Mouse (Mus musculus): ENCODE results near the gene Polg. TPM values are rescaled to one million over a fixed set of nuclear protein-coding genes. Genes with fewer than 3 reads are reported as not detected.

Gene Polg
- total RNA-seq, 2 experiments from 2014 or later, result 28.8 to 33.0 TPM

DNA sequence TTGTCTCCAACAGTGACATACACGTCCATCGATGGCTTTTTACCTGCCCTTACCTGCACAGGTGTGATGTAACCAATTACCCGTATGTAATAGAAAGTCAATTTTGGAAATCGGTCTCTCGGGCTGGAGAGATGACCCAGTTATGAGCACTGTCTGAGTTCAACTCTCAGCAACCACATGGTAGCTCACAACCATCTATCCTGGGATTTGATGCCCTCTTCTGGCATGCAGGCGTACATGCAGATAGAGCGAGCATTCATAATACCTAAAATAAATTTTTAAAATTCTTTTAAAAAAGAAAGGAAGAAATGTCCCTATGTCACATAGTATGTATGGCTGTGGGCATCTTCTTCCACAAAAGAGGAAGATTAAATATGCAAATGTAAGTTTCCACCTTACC is 5.3 kb upstream of the Polg start:
- intact Hi-C loops (cut with DNase I; ENCODE audit: low total_unique reads), result no loop called here
- DNase-seq, result no peak

- no peak for DNase-seq
- intact Hi-C loops (cut with DNase I; ENCODE audit: low total_unique reads), result no loop called here
Observed at GRCm38 (mm10) chr7:79470718-79471117, 4.6 kb upstream of the Polg start.

DNA sequence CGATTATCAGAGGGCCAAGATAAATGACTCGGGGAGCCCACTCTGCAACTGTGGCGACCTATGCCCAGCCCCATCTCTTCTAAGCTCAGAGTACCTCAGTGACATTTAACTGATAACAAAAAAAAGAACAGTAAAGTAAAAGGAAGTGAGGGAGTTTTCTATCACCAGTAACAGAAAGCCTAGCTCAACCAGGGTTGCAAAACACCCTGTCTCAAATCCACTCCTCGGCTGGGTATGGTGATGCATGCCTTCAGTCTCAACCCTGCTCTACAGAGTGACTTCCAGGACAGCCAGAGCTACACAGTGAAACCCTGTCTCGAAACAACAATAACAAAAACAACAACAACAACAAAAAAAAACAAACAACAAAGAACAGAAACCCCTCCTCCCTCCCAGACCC is 3.6 kb upstream of the Polg start:
- intact Hi-C loops (cut with DNase I; ENCODE audit: low total_unique reads), result no loop called here
- no peak for DNase-seq

- DNase-seq, result no peak
- intact Hi-C loops (cut with DNase I; ENCODE audit: low total_unique reads), result no loop called here
Observed at GRCm38 (mm10) chr7:79468994-79469393, 2.8 kb upstream of the Polg start.

DNA sequence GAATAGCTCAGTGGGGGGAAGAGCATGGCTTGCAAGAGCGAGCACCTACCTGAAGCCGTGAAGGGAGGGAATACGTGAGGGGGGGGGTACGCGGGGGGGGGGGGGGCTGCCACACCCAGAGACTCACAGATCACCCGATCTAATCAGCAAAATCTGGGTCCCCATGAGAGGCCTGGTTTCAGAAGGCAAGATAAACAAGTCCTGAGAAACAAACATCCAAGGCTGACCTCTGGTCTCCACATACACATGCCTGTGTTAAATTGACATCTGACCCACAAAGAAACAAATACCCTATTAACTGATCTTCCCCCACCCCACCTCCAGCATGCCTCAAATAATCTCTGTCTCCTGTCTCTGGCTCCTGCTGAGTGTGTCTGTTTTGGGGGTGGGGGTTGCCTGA is 1.8 kb upstream of the Polg start:
- no peak for DNase-seq
- intact Hi-C loops (cut with DNase I; ENCODE audit: low total_unique reads), result no loop called here

DNA sequence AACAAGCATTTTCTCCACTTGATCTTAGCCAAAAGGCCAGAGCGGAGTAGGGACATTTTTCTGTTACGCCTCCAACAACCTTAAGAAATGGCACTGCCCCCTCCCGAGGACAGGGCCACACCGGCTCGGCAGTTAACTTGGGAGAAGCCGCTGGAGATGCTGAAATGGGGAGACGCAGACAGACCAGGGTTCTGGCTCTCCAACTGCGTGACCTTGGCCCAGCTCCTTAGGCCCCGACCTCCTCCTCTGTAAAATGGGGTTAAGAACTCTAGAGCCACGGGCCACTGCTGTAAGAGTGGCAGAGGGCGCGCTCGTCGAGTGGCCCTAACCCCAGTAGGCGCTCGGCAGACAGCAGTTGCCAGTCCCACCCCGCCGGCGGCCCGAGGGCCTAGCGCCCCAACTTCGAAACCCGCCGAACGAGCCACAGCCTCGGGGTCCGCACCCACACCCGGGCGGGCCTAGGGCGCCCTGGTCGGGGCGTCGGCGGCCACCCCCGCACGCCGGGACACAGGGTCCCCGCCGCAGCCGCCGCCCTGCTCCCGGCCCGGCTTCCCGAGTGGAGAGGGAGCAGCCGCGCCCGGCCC is 609 bp downstream of the Polg start:
- intact Hi-C loops (cut with DNase I; ENCODE audit: low total_unique reads), result no loop called here
- DNase-seq, result no peak

DNA sequence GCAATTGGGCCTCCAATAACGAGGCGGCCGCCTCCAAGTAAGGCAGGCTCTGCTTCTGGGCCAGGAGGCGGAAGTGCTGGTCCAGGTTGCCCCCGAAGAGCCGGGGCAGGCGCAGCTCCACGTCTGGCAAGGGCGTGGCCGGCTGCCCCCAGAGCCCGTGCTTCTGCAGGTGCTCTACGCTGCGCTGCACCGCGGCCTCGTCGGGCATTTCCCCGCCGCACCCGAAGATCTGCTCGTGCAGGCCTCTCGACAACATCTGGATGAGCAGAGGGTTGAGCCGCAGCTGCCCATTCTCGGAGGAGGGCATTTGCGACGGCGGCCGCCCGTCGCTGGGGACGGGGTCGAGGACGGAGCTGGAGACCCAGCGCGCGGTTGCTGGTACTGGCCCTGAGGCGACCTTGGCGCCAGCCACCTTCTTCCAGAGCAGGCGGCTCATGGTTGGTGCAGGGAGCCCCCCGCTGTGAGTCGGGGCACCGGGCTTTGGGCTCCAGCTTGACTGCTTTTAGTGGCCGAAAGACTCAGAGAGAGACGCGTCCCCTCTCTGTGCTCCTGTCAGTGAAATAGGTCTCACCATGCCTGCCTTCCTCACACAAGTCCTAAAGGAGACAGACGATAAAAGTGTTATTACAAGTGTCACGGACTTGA is 1.3 kb downstream of the Polg start:
- intact Hi-C loops (cut with DNase I; ENCODE audit: low total_unique reads), result no loop called here
- DNase-seq, result no peak

DNA sequence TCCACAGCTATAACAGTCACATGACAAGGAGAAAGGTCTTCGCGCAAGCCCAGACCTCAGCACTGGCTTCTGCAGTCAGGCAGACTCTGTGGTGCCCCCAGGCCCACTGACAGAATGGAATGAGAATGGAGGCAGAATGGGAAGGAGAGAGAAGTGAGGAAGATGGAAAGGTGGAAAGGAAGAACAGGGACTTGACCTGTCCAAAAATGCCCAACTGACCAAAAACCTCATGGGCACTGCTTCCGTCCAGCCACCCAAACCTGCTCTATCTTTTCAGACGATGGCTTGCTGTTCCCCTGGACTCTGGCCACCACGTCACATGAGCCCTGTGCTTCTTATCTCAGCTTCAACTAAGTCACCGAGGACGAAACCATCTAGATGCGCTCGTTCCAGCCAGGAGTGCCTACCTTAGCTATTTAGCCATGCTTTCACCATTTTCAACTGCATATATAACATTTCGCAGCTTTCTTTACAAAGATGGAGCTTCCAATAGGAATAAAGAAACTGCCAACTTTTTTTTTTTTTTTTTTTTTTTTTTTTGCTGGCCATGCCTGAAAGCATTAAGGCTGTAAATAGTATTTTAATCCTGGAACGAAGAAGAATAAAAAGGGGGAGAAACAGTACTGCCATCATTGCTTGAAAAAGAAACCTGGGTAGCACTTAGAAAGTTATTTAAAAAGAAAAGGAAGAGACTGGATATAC is 2.6 kb downstream of the Polg start:
- intact Hi-C loops (cut with DNase I; ENCODE audit: low total_unique reads), result no loop called here

GRCm38 (mm10) chr7:79461721-79462120 is 4.4 kb downstream of the Polg start:
- DNase-seq, result no peak
- intact Hi-C loops (cut with DNase I; ENCODE audit: low total_unique reads), result no loop called here

More for the DNA sequence above, 2.6 kb downstream of the Polg start:
- no peak for DNase-seq

GRCm38 (mm10) chr7:79447486-79447885 is 18.7 kb downstream of the Polg start:
- no peak for DNase-seq
- intact Hi-C loops (cut with DNase I; ENCODE audit: low total_unique reads), result no loop called here

DNA sequence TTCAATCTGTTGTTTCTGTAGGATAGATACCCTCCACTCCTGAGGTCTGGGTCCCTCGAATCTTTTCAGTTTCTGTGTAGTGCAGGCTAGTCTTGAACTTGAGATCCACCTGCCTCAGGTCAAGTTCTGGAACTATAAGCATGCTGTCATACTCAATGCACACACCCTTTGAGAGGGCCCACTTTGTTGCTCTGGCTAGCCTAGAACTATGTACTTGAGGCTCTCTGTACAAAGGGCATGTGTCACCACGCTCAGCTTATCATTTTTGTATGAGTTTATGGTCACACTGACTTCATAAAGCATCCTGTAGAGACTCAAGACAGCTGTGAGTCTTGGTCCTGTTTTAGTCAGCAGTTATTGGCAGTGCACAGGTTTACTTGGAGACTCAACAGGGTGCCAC is 19.1 kb downstream of the Polg start:
- intact Hi-C loops (cut with DNase I; ENCODE audit: low total_unique reads), result no loop called here
- DNase-seq, result no peak

DNA sequence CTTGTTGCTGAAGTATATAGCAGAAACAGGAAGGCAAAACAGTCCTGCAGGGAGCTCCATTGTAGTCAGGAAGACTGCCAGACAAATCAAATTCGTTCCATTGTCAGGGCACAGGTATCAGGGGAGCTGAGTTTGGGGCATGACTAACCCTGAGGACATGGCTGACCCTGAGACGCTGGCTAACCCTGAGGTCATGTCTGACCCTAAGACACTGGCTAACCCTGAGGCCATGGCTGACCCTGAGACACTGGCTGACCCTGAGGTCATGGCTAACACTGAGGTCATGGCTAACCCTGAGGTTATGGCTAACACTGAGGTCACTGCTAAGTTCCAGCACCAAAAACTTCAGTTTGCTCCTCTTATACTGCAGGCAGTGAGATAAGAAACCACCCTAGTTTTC is 26.1 kb downstream of the Polg start:
- intact Hi-C loops (cut with DNase I; ENCODE audit: low total_unique reads), result no loop called here
- no peak for DNase-seq

DNA sequence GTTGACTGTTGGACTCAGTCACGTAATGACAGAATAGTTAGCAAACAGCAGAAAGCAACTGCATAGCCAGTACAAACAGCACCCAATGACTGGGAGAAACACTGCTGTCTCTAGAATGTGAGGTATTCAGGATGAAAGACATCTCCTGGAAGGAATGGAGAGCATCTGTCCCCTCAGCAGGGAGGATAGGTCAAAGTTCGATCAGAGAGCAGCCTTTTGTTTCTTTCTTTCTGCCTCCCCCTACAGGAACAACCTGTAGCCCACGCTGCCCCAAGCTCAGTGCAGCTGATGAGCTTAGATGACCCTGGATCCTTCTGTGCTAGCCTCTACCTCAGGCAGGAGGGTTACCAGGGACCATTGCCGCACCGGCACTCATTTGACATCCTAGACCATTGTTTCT is 37.9 kb downstream of the Polg start:
- DNase-seq, result no peak
- intact Hi-C loops (cut with DNase I; ENCODE audit: low total_unique reads), result no loop called here

DNA sequence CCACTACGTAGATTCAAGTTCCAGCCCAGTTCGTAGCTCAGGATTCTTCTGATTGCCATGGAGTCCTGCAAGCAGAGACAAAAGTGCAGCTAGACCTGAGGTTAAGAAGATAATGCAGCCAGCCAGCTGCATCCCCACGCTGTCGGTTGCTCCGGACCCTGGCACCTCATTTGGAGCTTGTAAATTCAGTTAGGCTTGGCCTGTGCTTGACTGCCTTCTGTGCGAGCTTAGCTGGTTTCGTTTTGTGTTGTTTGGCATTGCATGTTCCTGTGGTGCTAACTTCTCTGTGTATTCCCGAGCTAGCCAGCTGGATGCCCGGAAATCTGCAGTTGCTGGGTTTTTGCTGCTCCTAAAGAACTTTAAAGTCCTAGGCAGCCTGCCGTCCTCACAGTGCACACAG is 40.4 kb downstream of the Polg start:
- intact Hi-C loops (cut with DNase I; ENCODE audit: low total_unique reads), result no loop called here
- no peak for DNase-seq

- intact Hi-C loops (cut with DNase I; ENCODE audit: low total_unique reads), result no loop called here
- DNase-seq, result no peak
Observed at GRCm38 (mm10) chr7:79422876-79423275, 43.3 kb downstream of the Polg start.

DNA sequence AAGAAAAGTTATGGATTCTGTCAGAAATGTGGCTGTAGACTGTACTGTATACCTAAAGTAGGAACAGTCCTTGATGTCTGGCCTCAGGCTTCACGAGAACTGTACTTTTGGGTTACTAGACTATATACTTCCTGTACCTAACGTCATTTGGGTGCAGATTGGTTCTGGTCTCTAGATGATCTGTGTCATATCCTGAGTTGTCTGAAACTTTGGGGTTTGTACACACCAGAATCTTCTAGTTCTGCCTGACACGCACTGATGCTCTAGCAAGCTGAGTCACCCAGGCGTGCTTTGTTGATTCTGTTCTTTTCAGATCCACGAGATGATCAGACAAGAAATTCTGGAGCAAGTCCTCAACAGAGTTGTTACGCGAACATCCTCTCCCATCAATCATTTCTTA is 46.2 kb downstream of the Polg start:
- DNase-seq, result no peak
- intact Hi-C loops (cut with DNase I; ENCODE audit: low total_unique reads), result no loop called here

DNA sequence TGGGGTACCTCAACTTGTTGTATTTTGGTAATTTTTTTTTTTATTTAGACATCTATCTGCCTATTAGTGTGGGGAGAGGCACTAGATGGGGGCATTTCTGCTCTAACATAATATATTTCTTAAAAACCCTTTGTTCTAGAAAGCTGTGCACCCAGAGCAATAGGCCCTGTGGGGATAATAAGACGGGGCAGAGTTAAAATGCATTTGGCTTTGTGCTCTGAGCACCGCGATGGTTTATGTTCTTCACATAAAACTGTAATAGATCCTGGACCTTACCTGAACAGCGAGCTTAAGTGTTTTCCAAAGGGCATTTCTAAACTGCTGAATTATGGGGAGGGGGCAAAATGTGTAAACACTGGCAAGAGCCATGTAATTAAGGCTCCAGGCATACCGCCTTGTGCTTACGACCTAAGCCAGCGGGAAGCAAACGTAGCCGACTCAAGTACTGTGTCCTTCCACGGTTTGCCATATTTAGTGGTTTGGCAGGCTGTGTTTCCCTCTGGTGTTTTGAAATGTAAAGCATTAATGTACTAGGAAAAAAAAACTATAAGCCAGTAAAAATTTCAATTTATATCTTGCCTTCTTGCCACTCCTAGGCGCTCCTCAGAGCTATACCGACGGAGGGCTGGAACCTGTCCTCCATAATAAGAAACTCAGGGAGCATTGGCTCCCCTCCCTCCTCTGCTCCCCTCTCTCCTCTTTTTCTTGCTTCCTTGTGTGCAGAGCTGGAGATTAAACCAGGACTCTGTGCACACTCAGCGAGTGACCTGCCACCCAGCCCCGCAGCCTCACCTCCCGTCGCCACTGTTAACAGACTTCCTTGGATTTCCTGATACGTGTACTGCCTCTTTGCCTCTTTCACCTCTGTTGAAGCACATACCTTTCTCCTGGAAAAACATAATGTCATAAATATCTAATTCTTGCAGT is 51.5 kb downstream of the Polg start:
- intact Hi-C loops (cut with DNase I; ENCODE audit: low total_unique reads), result no loop called here
- DNase-seq, result no peak

- no peak for DNase-seq
- intact Hi-C loops (cut with DNase I; ENCODE audit: low total_unique reads), result no loop called here
Observed at GRCm38 (mm10) chr7:79400296-79400695, 65.9 kb downstream of the Polg start.

GRCm38 (mm10) chr7:79398971-79399370 is 67.2 kb downstream of the Polg start:
- intact Hi-C loops (cut with DNase I; ENCODE audit: low total_unique reads), result no loop called here
- no peak for DNase-seq

DNA sequence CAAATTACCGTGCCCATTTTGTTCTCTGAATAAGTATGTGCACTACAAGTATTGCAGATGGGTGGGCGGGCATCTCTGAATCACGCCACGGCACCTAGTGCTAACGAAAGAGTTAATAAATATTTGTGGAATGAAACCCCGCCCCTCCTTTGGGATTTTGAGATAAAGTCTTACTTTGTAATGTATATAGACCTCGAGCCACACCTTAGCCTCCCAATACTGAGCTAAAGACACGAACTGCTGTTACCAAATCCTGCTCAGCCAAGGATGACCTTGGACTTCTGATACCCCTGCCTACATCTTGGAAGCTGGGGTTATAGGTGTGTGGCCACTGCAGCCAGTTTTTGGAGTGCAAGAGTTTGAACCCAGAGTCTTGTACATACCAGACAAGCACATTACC is 67.7 kb downstream of the Polg start:
- intact Hi-C loops (cut with DNase I; ENCODE audit: low total_unique reads), result no loop called here
- DNase-seq, result no peak
